Mouse (Mus musculus) embryonic stem cell, embryonic (primary cell): ENCODE results near the gene Vsig10.

Experiments
- CTCF ChIA-PET, 4 experiments: fragments of 300-600 bp in 2 of 4; fragments of 350-600 bp in 2 of 4; sonication (Branson Sonifier 250); formaldehyde crosslinking; loops; one replicate each; lab custom pipeline; 2022; ENCODE audit warnings: inconsistent platforms in 2 of 4; lab: Charles Lee
- POLR2A ChIA-PET, 4 experiments: fragments of 300-600 bp in 2 of 4; fragments of 350-600 bp in 2 of 4; sonication (Branson Sonifier 250); formaldehyde crosslinking; loops; one replicate each; lab custom pipeline; 2022; ENCODE audit warnings: antibody characterized with exemption in 4 of 4, inconsistent platforms in 1 of 4; lab: Charles Lee

Vsig10 gene

DNA sequence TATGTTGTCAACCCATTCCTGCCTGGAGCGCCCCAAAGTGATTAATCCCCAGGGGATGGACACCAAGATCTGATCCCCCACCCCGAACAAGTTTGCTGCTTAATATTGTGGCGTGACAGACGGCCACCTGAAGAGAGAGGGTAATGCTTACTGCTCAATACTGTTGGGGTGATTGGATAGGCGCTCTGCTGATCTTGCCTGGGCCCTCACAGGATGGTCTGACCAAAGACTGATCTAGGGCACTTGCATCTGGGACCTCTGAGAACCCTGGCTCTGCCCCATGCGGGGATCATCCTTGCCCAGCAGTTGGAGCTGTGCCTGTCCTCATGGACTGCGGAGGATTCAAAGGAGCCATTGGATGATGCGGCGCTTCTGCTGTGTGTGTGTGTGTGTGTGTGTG is 4.9 kb downstream of the Vsig10 start:
- CTCF ChIA-PET = interaction anchor here in 1 of 4 experiments (0.7 kb wide), 1 partner anchor 94 kb away, joined by 7 read pairs; no protein-coding TSS in a partner anchor
- POLR2A ChIA-PET = interaction anchor here in 2 of 4 experiments (0.6 to 12.2 kb wide), 8 partner anchors 10 to 1346 kb away, joined by 3 to 164 read pairs (median 4); partner anchors contain the start of gene Wsb2 (in 1 of the 2)

DNA sequence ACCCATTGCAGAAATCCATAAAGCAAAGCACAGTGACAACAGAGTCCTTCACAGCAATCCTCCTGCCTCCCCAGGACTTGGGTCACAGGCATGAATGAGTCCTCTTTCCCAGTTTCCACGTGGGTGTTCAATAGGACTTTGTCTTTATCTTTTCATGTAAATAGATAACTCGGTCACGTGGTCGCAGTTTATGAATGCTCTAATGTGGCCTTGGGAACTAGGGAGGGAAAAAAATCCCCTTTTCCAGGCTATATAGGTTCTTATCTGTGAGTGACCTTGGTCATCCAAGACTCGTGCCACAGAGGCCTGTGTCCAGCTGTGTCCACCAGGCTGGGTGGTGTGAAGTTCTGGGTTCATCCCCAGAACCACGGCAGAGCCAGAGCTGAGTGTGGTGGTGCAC is 7.5 kb downstream of the Vsig10 start:
- ChIA-PET CTCF (no interaction called here), POLR2A (interaction anchor here in 1 of 4 experiments (0.7 kb wide), 1 partner anchor 1436 kb away, joined by 3 read pairs; no protein-coding TSS in a partner anchor)

GRCm38 (mm10) chr5:117330457-117330856 is 11.6 kb downstream of the Vsig10 start:
- POLR2A ChIA-PET = interaction anchor here in 3 of 4 experiments (0.8 to 3.4 kb wide), 22 partner anchors 8 to 51 kb away, joined by 3 to 26 read pairs (median 4); partner anchors contain the start of gene Wsb2 (in 1 of the 3)

DNA sequence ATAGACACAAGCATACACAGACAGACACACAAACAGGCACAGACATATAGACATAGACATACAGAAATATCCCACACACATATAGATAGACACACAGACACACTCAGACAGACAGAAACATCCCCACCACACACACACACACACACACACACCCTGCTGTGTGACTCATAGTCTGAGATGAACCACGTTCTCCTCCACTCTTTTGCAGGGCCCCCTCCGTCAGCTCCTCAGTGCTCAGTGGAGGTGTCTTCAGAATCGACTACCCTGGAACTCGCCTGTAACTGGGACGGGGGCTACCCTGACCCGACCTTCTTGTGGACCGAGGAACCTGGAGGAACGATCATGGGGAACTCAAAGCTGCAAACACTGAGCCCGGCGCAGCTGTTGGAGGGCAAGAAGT is 19.1 kb downstream of the Vsig10 start:
- CTCF ChIA-PET = interaction anchor here in 1 of 4 experiments (0.6 to 1.4 kb wide), 2 partner anchors 25 to 70 kb away, joined by 3 to 8 read pairs; no protein-coding TSS in a partner anchor
- POLR2A ChIA-PET = interaction anchor here in 3 of 4 experiments (0.6 to 6.4 kb wide), 14 partner anchors 8 to 29 kb away, joined by 3 to 69 read pairs (median 4); partner anchors contain the start of gene Wsb2 (in 1 of the 3)

More at GRCm38 (mm10) chr5:117330457-117330856, 11.6 kb downstream of the Vsig10 start:
- CTCF ChIA-PET = interaction anchor here (0.6 to 1.8 kb wide), 5 partner anchors 22 to 41 kb away, joined by 3 to 8 read pairs (median 4); no protein-coding TSS in a partner anchor

- ChIA-PET POLR2A (interaction anchor here in 3 of 4 experiments (0.6 to 6.4 kb wide), 11 partner anchors 8 to 100 kb away, joined by 3 to 69 read pairs (median 4); partner anchors contain the start of gene Wsb2 (in 1 of the 3)), CTCF (interaction anchor here in 1 of 4 experiments (0.9 kb wide), 1 partner anchor 33 kb away, joined by 3 read pairs; no protein-coding TSS in a partner anchor)
Observed at GRCm38 (mm10) chr5:117338503-117338902, 19.6 kb downstream of the Vsig10 start.

- POLR2A ChIA-PET = interaction anchor here in 2 of 4 experiments (0.6 to 9.7 kb wide), 5 partner anchors 10 to 68 kb away, joined by 3 to 303 read pairs (median 3); partner anchors contain the start of gene Wsb2 (in 1 of the 2)
Observed at GRCm38 (mm10) chr5:117340081-117340480, 21.2 kb downstream of the Vsig10 start.

DNA sequence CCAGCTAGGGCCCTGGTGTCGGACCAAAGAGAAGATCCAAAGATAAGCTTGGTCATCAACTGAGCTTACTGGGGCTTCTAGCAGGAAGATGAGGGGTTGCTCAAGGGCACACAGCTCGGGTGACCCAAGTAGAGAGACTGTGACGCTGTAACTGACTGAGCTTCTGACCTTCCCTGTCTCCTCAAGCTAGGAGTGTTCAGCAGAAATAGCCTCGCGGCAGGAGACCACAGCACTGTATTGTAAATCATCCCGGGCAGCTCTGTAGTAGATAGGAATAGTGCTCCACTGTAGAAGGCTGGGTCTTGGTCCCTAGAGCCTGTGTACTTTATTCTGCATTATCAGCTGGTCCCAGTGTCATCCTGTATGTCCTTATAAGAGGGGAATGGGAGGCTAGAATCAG is 23.0 kb downstream of the Vsig10 start:
- CTCF ChIA-PET = interaction anchor here in 3 of 4 experiments (0.6 to 1.5 kb wide), 6 partner anchors 16 to 1311 kb away, joined by 3 to 9 read pairs (median 7); no protein-coding TSS in a partner anchor
- POLR2A ChIA-PET = interaction anchor here (0.6 to 9.7 kb wide), 34 partner anchors 8 to 761 kb away, joined by 3 to 531 read pairs (median 4); partner anchors contain the start of genes Wsb2 (in 3 of the 4), Ksr2 (in 1 of the 4), Suds3 (in 1 of the 4) and Vsig10 (in 1 of the 4)

More at GRCm38 (mm10) chr5:117340081-117340480, 21.2 kb downstream of the Vsig10 start:
- CTCF ChIA-PET = interaction anchor here in 1 of 4 experiments (0.7 kb wide), 1 partner anchor 36 kb away, joined by 3 read pairs; no protein-coding TSS in a partner anchor

GRCm38 (mm10) chr5:117344496-117344895 is 25.6 kb downstream of the Vsig10 start:
- CTCF ChIA-PET = interaction anchor here in 2 of 4 experiments (1.0 to 1.5 kb wide), 2 partner anchors 31 to 37 kb away, joined by 3 read pairs; no protein-coding TSS in a partner anchor
- POLR2A ChIA-PET = interaction anchor here in 2 of 4 experiments (0.6 to 9.7 kb wide), 9 partner anchors 13 to 78 kb away, joined by 3 to 531 read pairs (median 5); partner anchors contain the start of genes Wsb2 (in 2 of the 2) and Vsig10 (in 1 of the 2)

DNA sequence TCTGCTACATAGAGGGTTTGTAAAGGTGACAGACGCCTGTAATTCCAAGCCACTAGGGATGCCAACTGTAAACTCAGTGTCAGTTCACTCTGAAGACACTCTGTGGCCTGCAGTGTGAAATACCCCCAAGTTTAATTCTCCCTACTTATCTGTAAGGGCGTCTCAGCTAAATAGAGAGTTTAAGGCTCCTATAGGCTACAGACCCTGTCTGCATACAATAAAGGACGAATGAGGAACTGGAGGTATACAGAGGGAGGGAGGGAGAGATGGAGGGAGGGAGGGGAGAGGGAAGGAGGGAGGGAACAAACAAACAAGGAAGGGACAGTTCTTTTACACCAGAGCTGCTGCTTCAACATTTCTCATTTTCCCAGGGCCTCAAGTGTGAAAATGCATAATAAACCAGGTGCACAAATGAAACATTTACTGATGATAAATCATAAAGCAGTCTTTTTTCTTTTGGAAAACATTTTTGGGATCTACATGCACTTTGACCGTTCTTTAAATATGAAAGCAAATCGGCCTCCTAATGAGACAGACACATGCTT is 26.6 kb downstream of the Vsig10 start:
- CTCF ChIA-PET = interaction anchor here in 1 of 4 experiments (0.6 kb wide), 1 partner anchor 12 kb away, joined by 7 read pairs; the partner anchor contains the start of gene Wsb2
- POLR2A ChIA-PET = interaction anchor here in 3 of 4 experiments (0.6 to 9.7 kb wide), 15 partner anchors 10 to 1515 kb away, joined by 3 to 531 read pairs (median 55); partner anchors contain the start of genes Wsb2 (in 3 of the 3) and Vsig10 (in 1 of the 3)

- ChIA-PET CTCF (interaction anchor here in 3 of 4 experiments (0.5 to 2.9 kb wide), 9 partner anchors 12 to 281 kb away, joined by 3 to 12 read pairs (median 5); no protein-coding TSS in a partner anchor), POLR2A (interaction anchor here in 3 of 4 experiments (0.5 to 9.7 kb wide), 42 partner anchors 10 to 556 kb away, joined by 3 to 531 read pairs (median 4); partner anchors contain the start of genes Wsb2 (in 3 of the 3), Pebp1 (in 1 of the 3) and Vsig10 (in 1 of the 3))
Observed at GRCm38 (mm10) chr5:117346281-117346680, 27.4 kb downstream of the Vsig10 start.

GRCm38 (mm10) chr5:117347011-117347410 is 28.1 kb downstream of the Vsig10 start:
- POLR2A ChIA-PET = interaction anchor here (0.5 to 9.7 kb wide), 75 partner anchors 9 to 1007 kb away, joined by 3 to 531 read pairs (median 5); partner anchors contain the start of genes Wsb2 (in 4 of the 4), Pebp1 (in 1 of the 4), Rfc5 (in 1 of the 4) and Suds3 (in 1 of the 4)
- CTCF ChIA-PET = interaction anchor here in 3 of 4 experiments (0.6 to 2.9 kb wide), 9 partner anchors 11 to 130 kb away, joined by 3 to 12 read pairs (median 7); no protein-coding TSS in a partner anchor

DNA sequence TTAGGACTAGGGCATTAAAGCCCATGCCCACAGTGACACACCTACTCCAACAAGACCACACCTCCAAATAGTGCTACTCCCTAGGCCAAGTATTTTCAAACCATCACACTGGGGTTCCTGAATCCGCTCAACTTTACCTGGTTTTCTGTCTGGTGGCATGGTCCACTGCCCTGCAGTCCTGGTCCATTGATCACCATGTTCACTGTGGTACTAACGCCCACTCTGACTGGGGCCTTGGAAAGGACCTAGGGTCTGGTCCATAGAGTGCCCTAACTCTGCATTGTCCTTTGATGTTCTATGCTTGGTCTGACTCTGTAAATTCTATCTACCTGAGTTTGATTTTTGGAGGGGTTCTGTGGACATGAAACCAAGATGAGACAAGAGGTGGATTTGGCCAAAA is 29.0 kb downstream of the Vsig10 start:
- POLR2A ChIA-PET = interaction anchor here in 3 of 4 experiments (0.6 to 9.7 kb wide), 96 partner anchors 9 to 1097 kb away, joined by 3 to 531 read pairs (median 5); partner anchors contain the start of genes Wsb2 (in 3 of the 3), Rfc5 (in 2 of the 3), Taok3 (in 2 of the 3) and Vsig10 (in 2 of the 3)
- CTCF ChIA-PET = interaction anchor here in 3 of 4 experiments (0.9 to 2.9 kb wide), 12 partner anchors 10 to 57 kb away, joined by 3 to 16 read pairs (median 7); partner anchors contain the start of gene Wsb2 (in 1 of the 3)

DNA sequence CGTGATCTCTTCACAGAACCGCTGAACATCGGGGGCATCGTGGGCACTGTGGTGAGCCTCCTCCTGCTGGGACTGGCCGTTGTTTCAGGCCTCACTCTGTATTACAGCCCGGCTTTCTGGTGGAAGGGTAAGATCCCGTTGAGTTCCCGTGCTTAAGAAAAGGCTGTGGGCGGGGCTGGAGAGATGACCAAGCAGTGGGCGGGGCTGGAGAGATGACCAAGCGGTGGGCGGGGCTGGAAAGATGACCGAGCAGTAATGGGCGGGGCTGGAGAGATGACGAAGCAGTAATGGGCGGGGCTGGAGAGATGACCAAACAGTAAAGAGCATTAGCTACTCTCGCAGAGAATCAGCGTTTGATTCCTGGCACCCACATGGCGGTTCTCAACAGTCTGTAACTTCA is 29.4 kb downstream of the Vsig10 start:
- CTCF ChIA-PET = interaction anchor here in 3 of 4 experiments (0.5 to 2.9 kb wide), 16 partner anchors 10 to 798 kb away, joined by 3 to 16 read pairs (median 4); partner anchors contain the start of gene Wsb2 (in 1 of the 3)
- POLR2A ChIA-PET = interaction anchor here (0.6 to 9.7 kb wide), 86 partner anchors 9 to 1788 kb away, joined by 3 to 531 read pairs (median 4); partner anchors contain the start of genes Vsig10 (in 3 of the 4), Wsb2 (in 3 of the 4), Rfc5 (in 2 of the 4) and Taok3 (in 2 of the 4)

DNA sequence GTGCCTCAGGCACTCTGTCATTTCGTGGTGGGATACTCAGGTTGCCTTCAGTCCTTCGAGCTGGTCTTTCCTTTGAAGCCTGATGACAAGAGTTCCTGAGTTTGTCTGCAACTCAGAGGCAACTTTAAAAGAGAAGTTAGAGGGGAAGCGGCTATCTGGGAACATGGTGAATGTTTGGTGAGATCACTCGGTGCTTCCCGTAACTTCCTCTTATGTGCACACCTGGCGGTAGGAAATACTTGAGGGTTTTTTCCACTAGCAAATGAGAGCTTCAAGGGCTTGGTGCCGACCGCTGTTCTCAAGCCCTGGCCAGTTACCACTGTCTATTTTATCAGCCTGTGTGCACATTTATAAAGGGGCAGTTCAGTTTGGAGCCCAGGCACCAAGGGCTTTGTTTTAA is 35.2 kb downstream of the Vsig10 start:
- CTCF ChIA-PET = interaction anchor here in 2 of 4 experiments (0.8 to 8.3 kb wide), 2 partner anchors 47 to 48 kb away, joined by 3 to 88 read pairs; no protein-coding TSS in a partner anchor
- POLR2A ChIA-PET = interaction anchor here (0.6 to 14.4 kb wide), 17 partner anchors 9 to 1431 kb away, joined by 3 to 531 read pairs (median 6); partner anchors contain the start of gene Vsig10 (in 2 of the 4)

GRCm38 (mm10) chr5:117355648-117356303 is 36.9 kb downstream of the Vsig10 start:
- ChIA-PET POLR2A (interaction anchor here in 3 of 4 experiments (0.5 to 14.4 kb wide), 33 partner anchors 8 to 933 kb away, joined by 3 to 531 read pairs (median 20); partner anchors contain the start of genes Vsig10 (in 2 of the 3), Hspb8 (in 1 of the 3), Ksr2 (in 1 of the 3) and Pebp1 (in 1 of the 3)), CTCF (interaction anchor here (0.6 to 8.3 kb wide), 7 partner anchors 41 to 725 kb away, joined by 3 to 88 read pairs (median 4); no protein-coding TSS in a partner anchor)
